Mouse (Mus musculus) liver, embryonic 18 days (tissue): ENCODE results near the gene Angptl7. TPM values are rescaled to one million over a fixed set of nuclear protein-coding genes. Genes with fewer than 3 reads are reported as not detected.

Experiments used
- polyA plus RNA-seq: library from polyadenylated mRNA; depleted of rRNA; stranded (reverse); fragments of >200 nt; gene quantifications from 2 replicates; pipeline ENCODE4 v1.2.3, GENCODE M21; 2012; rRNA removed

Angptl7 gene
- 0.65 and 0.82 TPM in 2 replicates for polyA plus RNA-seq

DNA sequence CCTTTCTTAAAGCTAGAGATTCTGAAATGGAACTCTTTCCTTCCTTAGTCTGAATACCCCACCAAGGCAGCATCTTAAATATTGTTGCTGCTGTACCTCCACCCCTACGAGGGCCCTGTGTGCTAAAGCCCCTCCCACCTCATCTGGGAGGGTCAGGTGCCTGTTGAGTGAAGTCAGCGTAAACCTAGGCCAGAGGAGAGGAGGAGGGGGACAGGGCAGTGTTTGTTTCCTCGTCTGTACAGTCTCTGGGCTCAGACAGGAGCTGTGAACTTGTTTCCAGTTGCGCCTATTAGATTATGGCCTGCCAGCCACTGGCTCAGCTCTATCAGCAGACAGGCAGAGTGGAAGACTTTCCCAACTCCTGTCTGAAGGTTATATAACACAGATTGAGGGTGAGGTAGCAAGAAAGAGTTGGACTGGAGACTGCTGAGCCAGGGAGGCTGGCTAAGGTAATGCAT is at the start of gene Angptl7:
Gene Angptl7 (minus strand): TSS at position 51 of the 458 bp plus-strand sequence.

DNA sequence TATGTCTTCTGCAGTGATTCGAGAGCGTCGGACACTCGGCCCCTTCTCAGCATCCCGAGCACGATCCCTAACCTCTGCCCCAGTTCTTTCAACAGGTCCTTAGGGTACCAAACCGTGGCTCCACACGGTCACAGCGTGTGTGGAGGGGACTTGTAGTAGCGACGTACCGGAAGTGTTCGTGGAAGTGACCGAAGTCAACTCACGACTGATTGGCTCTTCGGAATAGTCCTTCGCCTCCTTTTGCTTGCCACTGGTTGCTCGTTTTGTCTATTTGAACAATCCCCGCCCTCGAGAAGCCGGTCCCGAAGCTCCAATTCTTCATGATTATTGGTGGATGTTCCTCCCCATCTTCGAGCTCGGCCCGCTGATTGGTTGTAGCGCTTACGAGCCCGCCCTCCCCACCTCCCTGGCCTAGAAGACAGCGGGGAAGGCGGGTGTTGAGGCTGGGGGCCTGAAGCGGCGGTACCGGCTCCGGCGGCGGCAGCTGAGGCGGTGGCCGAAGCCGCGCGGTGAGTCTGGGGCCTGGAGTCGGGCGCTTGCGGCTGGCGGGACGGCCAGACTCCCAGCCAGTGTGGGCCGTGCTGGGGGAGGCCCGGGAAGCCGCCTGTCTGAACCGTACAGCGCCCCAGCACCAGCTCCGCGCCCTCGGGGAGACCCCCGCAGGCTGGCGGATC is 51.9 kb downstream of the Angptl7 start, which contains the start of gene Mtor:
Gene Mtor (plus strand): TSS at position 433 of the 674 bp plus-strand sequence.

Other genes starting within 250 kb of the Angptl7 start
- gene Disp3, start 212.5 kb downstream of the Angptl7 start, polyA plus RNA-seq, result 0.01 and 0.05 TPM in 2 replicates
- 7.2 and 7.6 TPM in 2 replicates for gene Ubiad1, start 55.7 kb downstream of the Angptl7 start, polyA plus RNA-seq
- 6.3 and 7.8 TPM in 2 replicates for gene Mtor, start 51.8 kb downstream of the Angptl7 start, polyA plus RNA-seq
- 13.6 and 14.8 TPM in 2 replicates for gene Exosc10, start 58.0 kb upstream of the Angptl7 start, polyA plus RNA-seq
- gene Srm, start 91.0 kb upstream of the Angptl7 start, polyA plus RNA-seq, result 53.5 and 61.4 TPM in 2 replicates
- gene Masp2, start 102.1 kb upstream of the Angptl7 start, polyA plus RNA-seq, result 114 and 124 TPM in 2 replicates
- 212 and 234 TPM in 2 replicates for gene Tardbp, start 126.6 kb upstream of the Angptl7 start, polyA plus RNA-seq
- gene Gm572, start 142.9 kb upstream of the Angptl7 start, polyA plus RNA-seq, result not detected in 2 replicates